Mouse (Mus musculus) bone marrow, adult 2 months (tissue): ENCODE measurements at regions not wholly inside any gene's neighbourhood (a gene's known extent, or its start where the extent isn't known, plus 50 kb on each side); places are given as distances from the start of the nearest gene placed in this dataset.

Experiments used
- H3K27ac ChIP-seq: fragments of 200-500 bp; 2 replicates; pipeline ENCODE4 v1.5.1; 2012; ENCODE audit warnings: low read depth, mild to moderate bottlenecking, control low read depth, inconsistent platforms, low read length; ENCODE audit not compliant: control insufficient read depth, poor library complexity, insufficient read depth
- H3K4me1 ChIP-seq: fragments of 200-500 bp; 2 replicates; pipeline ENCODE4 v1.6.1; 2011; ENCODE audit warnings: low read length; ENCODE audit not compliant: control insufficient read depth, insufficient read depth
- H3K4me3 ChIP-seq: fragments of 200-500 bp; replicated peaks from 2 replicates; pipeline ENCODE3; 2011; ENCODE audit warnings: mild to moderate bottlenecking, low read depth, low read length, control low read depth; ENCODE audit not compliant: control insufficient read depth
- CTCF ChIP-seq: fragments of 200-500 bp; IDR thresholded peaks from 2 replicates; pipeline ENCODE4 v1.5.1; 2011; ENCODE audit warnings: low read length, control low read depth; ENCODE audit not compliant: control insufficient read depth, insufficient read depth
- POLR2A ChIP-seq: fragments of 200-500 bp; IDR thresholded peaks from 2 replicates; pipeline ENCODE4 v1.6.1; 2011; ENCODE audit warnings: low read depth, mild to moderate bottlenecking, control low read depth, low read length, borderline replicate concordance; ENCODE audit not compliant: control insufficient read depth
- WGBS: fragments of 180-500 bp; shearing (Covaris S2); methylation state at CpG from one replicate; pipeline ENCODE4 v1.1.7; 2018; 5-methylcytosine and 5-hydroxymethylcytosine counted together

- TF ChIP-seq POLR2A (no peak), CTCF (no peak)
- H3K4me1 ChIP-seq: no peaks in the 10 kb centered on the region
- WGBS: 60% methylated on average over 4 of the region's 4 CpGs
- H3K4me3 ChIP-seq: no peak overlapping the region
- H3K27ac ChIP-seq: no peak overlapping the region
Measured at GRCm38 (mm10) chr13:47716265-47716664, 544.8 kb upstream of the Id4 start.

GRCm38 (mm10) chr13:47720645-47721044 is 540.4 kb upstream of the Id4 start:
- TF ChIP-seq POLR2A: no peak
- no peak for TF ChIP-seq CTCF
- Histone ChIP-seq H3K4me1 (no peaks in the 10 kb centered on the region), H3K4me3 (no peak overlapping the region), H3K27ac (no peak overlapping the region)
- 79% methylated on average over 2 of the region's 2 CpGs for WGBS

GRCm38 (mm10) chr13:47734415-47734814 is 526.6 kb upstream of the Id4 start:
- TF ChIP-seq POLR2A: no peak
- TF ChIP-seq CTCF: no peak
- WGBS: 38% methylated on average over 1 of the region's 1 CpGs
- H3K4me1 ChIP-seq: no peaks in the 10 kb centered on the region

GRCm38 (mm10) chr13:47735426-47736063 is 525.5 kb upstream of the Id4 start:
- Histone ChIP-seq H3K4me1 (no peaks in the 10 kb centered on the region), H3K27ac (no peak overlapping the region), H3K4me3 (no peak overlapping the region)
- 69% methylated on average over 8 of the region's 8 CpGs for WGBS
- TF ChIP-seq CTCF (no peak), POLR2A (no peak)

More at GRCm38 (mm10) chr13:47734415-47734814, 526.6 kb upstream of the Id4 start:
- Histone ChIP-seq H3K27ac (no peak overlapping the region), H3K4me3 (no peak overlapping the region)

- H3K4me1 ChIP-seq: no peaks in the 10 kb centered on the region
- no peak overlapping the region for H3K27ac ChIP-seq
- H3K4me3 ChIP-seq: no peak overlapping the region
- TF ChIP-seq CTCF (no peak), POLR2A (no peak)
Measured at GRCm38 (mm10) chr13:47748906-47749305, 512.1 kb upstream of the Id4 start.

- no peaks in the 10 kb centered on the region for H3K4me1 ChIP-seq
- WGBS: 64% methylated on average over 2 of the region's 2 CpGs
- no peak overlapping the region for H3K27ac ChIP-seq
- TF ChIP-seq POLR2A: no peak
- no peak for TF ChIP-seq CTCF
- no peak overlapping the region for H3K4me3 ChIP-seq
Measured at GRCm38 (mm10) chr13:47751033-47751432, 510.0 kb upstream of the Id4 start.

- Histone ChIP-seq H3K27ac (no peak overlapping the region), H3K4me1 (no peaks in the 10 kb centered on the region), H3K4me3 (no peak overlapping the region)
- no peak for TF ChIP-seq CTCF
- no peak for TF ChIP-seq POLR2A
- 71% methylated on average over 16 of the region's 16 CpGs for WGBS
Measured at GRCm38 (mm10) chr13:47764802-47765597, 496.0 kb upstream of the Id4 start.

GRCm38 (mm10) chr13:47768963-47769527 is 492.0 kb upstream of the Id4 start:
- Histone ChIP-seq H3K4me3 (no peak overlapping the region), H3K4me1 (no peaks in the 10 kb centered on the region), H3K27ac (no peak overlapping the region)
- TF ChIP-seq POLR2A: no peak
- WGBS: 83% methylated on average over 9 of the region's 9 CpGs
